Mouse (Mus musculus) gastrocnemius, adult 2 months (tissue): Measurements from ENCODE around the gene Ccno. TPM values are rescaled to one million over a fixed set of nuclear protein-coding genes. Genes with fewer than 3 reads are reported as not detected.

Experiments used
- DNase-seq: peaks from one replicate; pipeline ENCODE4 v3.0.0; 2022
- H3K27ac ChIP-seq: fragments of 200-600 bp; 2 replicates; pipeline ENCODE4 v1.8.1; 2022; ENCODE audit warnings: mild to moderate bottlenecking
- H3K4me3 ChIP-seq: fragments of 200-600 bp; 2 replicates; pipeline ENCODE4 v1.8.1; 2022; ENCODE audit warnings: mild to moderate bottlenecking, moderate library complexity
- CTCF ChIP-seq: fragments of 200-600 bp; IDR thresholded peaks from 2 replicates; pipeline ENCODE4 v1.8.1; 2022; ENCODE audit warnings: antibody characterized with exemption, mild to moderate bottlenecking, moderate library complexity
- intact Hi-C: fragments of 180-260 bp; cut with DNase I; formaldehyde crosslinking; loops from one replicate; pipeline ENCODE4 v1.15.1; 2025
- microRNA-seq: library from miRNA; unstranded; fragments of <30 nt; microRNA quantifications from one replicate; pipeline ENCODE4 v1.2.0, GENCODE M21; 2021
- total RNA-seq, 2 experiments: library from RNA; stranded (reverse); gene quantifications; 2 replicates each; pipeline ENCODE4 v1.2.3; 2021

Ccno gene
- total RNA-seq, 2 experiments from 2014 or later = not detected

DNA sequence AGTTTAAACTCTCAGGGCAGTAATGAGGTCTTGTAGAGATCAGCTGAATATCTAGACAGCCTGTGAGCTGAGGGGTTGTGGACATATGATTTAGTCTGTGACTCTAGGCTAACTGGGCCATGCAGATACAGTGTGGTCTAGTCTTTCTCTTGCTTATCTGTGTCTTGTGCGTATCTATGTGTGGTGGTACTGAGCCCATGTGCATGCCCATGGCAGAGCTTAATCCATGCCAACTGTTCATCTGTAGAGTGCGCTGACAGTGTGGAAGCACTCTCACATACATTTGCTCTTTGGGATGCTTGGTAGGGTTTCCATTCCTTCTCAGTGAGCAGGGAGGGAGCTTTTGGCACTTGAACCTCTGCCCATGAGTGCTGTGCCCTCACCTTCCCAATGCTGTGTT, 33.9 kb downstream of the Ccno start:
- no peak overlapping the region for H3K27ac ChIP-seq
- no peak overlapping the region for H3K4me3 ChIP-seq
- DNase-seq = no peak
- TF ChIP-seq CTCF = no peak
- intact Hi-C loops = no loop called here

GRCm38 (mm10) chr13:113022467-113022866, 34.9 kb downstream of the Ccno start:
- Histone ChIP-seq H3K27ac (no peak overlapping the region), H3K4me3 (no peak overlapping the region)
- DNase-seq = no peak
- intact Hi-C loops = no loop called here
- TF ChIP-seq CTCF = no peak

DNA sequence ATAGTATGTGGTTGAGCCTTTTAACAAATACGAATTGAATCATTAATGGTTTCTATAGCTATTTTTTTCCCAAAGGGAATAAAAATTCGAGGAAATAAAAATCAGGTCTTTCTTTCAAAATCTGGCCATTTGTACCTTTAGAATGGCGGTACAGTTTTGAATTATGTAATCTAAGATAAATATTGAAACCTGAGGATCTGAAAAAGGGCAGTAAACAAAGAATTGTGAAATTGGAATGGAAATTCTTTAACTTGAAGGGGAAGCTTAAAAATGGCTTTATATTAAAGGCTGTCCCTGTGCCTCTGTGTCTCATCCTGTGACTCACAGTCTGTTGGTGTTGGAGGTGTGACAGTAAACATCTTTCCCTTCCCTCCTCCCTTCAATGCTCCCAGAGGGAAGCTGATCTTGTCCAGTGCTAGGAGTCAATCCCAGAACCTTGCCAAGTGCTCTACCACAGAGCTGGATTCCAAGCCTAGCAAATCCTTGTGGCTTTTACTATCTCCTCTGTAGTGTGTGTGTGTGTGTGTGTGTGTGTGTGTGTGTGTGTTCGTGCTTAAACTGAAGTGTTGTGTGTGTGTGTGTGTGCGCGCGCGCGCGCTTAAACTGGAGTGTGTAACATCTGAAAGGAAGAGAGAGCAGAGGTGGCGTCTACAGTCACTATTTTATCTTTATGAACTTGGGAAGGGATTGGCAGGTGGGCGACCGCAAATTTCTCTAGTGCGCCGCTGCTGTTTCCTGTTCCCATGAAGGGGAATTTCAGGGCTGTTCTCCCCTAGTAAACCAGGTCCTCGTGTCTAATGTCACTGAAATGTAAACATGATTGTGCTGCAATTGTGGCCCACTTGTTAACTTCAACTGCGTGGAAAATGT, 35.9 kb downstream of the Ccno start:
- no peak for DNase-seq
- Histone ChIP-seq H3K4me3 (no peak overlapping the region), H3K27ac (no peak overlapping the region)
- intact Hi-C loops = no loop called here
- no peak for TF ChIP-seq CTCF

- H3K4me3 ChIP-seq = no peak overlapping the region
- no peak for DNase-seq
- no peak overlapping the region for H3K27ac ChIP-seq
- intact Hi-C loops = loop anchor here (10.0 kb wide), 1 partner anchor 357 kb away; no protein-coding TSS in a partner anchor
- no peak for TF ChIP-seq CTCF
These were observed 43.7 kb downstream of the Ccno start for GRCm38 (mm10) chr13:113031351-113031750.

- Histone ChIP-seq H3K27ac (no peak overlapping the region), H3K4me3 (peak overlapping the region; percentile 66)
- DNase-seq = peak; percentile 32
- intact Hi-C loops = loop anchor here (10.0 kb wide), 1 partner anchor 357 kb away; no protein-coding TSS in a partner anchor
- no peak for TF ChIP-seq CTCF
These were observed 44.4 kb downstream of the Ccno start for GRCm38 (mm10) chr13:113031792-113032571.

DNA sequence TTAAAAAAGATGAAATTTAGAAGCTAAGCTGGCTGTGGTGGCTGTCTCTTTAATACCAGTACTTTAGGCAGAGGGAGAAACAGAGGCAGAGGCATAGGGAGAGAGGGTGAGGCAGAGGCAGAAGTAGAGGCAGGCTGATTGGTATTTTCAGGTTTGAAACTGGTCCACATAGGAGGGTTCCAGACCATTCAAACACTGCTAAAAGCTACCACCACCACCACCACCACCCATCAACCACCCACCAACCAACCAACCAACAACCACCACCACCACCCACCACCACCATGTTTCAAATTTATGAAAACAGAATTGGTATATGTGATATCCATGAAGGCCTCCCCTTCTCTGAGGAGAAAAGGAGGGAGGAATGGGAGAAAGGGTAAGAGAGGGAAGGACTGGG, 45.2 kb downstream of the Ccno start:
- intact Hi-C loops = loop anchor here (10.0 kb wide), 1 partner anchor 358 kb away; no protein-coding TSS in a partner anchor
- Histone ChIP-seq H3K27ac (no peak overlapping the region), H3K4me3 (no peak overlapping the region)
- DNase-seq = no peak
- TF ChIP-seq CTCF = no peak

- intact Hi-C loops = loop anchor here (10.0 kb wide), 1 partner anchor 360 kb away; no protein-coding TSS in a partner anchor
- Histone ChIP-seq H3K27ac (no peak overlapping the region), H3K4me3 (peak overlapping the region; percentile 64)
- TF ChIP-seq CTCF = no peak
- DNase-seq = no peak
These were observed 46.8 kb downstream of the Ccno start for GRCm38 (mm10) chr13:113034271-113034886.

DNA sequence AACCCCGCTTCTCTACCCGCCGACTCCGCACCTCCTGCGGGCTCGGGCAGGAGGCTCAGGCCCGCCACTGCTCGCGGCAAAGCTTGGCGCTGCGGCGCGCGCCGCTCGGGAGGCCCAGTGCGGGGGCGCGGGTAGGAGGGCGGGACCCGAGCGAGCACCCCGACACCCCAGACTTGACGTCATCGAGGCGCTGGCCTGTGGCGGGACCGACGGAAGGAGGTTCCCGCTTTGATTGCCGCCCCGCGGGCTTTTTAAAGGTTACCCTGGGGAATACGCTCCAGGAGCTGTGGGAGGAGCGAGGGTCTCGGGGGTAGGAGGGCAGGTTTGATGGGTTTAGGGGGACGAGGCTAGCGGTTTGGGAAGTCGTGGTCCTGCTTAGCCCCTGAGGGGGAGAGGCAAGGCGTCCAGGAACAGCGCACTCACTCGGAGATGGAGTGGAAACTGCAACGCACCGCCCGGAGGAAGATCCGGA, 47.4 kb downstream of the Ccno start, which contains the start of gene Cdc20b:
TSS of gene Cdc20b (plus strand) at position 162 of the 472 bp plus-strand sequence.
- no peak for TF ChIP-seq CTCF
- intact Hi-C loops = loop anchor here (5.0 to 10.0 kb wide), 2 partner anchors 48 to 360 kb away; partner anchors contain the start of gene Ccno
- Histone ChIP-seq H3K27ac (no peak within 1 kb of the TSS), H3K4me3 (peak within 1 kb of the TSS; percentile 64)
- DNase-seq = peak; percentile 54

GRCm38 (mm10) chr13:113035852-113036251, 48.2 kb downstream of the Ccno start:
- Histone ChIP-seq H3K4me3 (peak overlapping the region; percentile 64), H3K27ac (no peak overlapping the region)
- DNase-seq = peak; percentile 65
- intact Hi-C loops = loop anchor here (1.0 to 10.0 kb wide), 3 partner anchors 49 to 361 kb away; partner anchors contain the start of gene Ccno
- peak; percentile 88 for TF ChIP-seq CTCF

Small RNA genes lying within 50 kb of the gene (microRNA-seq; reads per million reads assigned to microRNA genes)
- gene Mir449a = 4.3 reads per million
- gene Mir449b = not detected
- not detected for gene Mir449c

Other genes starting within 250 kb of the Ccno start
- 10 to 100 TPM; 35.6 to 49.4 TPM for gene Plpp1, start 187.0 kb upstream of the Ccno start, total RNA-seq
- gene Mtrex, start 60.4 kb upstream of the Ccno start, total RNA-seq = 10 to 100 TPM; 29.5 to 31.1 TPM
- gene Dhx29, start 60.3 kb upstream of the Ccno start, total RNA-seq = 10 to 100 TPM; 13.4 to 16.0 TPM
- not detected for gene Mcidas, start 6.0 kb downstream of the Ccno start, total RNA-seq
- gene Cdc20b, start 47.3 kb downstream of the Ccno start, total RNA-seq = not detected
- 10 to 100 TPM in 1 of 2 experiments, 1 to 10 TPM in 1; 5.5 to 10.6 TPM for gene Gpx8, start 58.6 kb downstream of the Ccno start, total RNA-seq
- not detected for gene Gzma, start 113.2 kb downstream of the Ccno start, total RNA-seq
- gene Esm1, start 221.9 kb downstream of the Ccno start, total RNA-seq = under 1 TPM; 0.25 to 0.38 TPM
- gene Gzmk, start 238.1 kb downstream of the Ccno start, total RNA-seq = not detected